ENCODE assay signal across 28 mouse cellular contexts in genomic region chr10:79537271-79537670, GRCm38 (mm10). TPM values are rescaled to one million over a fixed set of nuclear protein-coding genes. Genes with fewer than 3 reads are reported as not detected.
A peak's percentile ranks its signal among the peaks of the same experiment; 100 is the strongest.
DNase-seq lines count a peak whose midpoint lies in the region; ATAC-seq and TF ChIP-seq lines count a peak whose summit lies in the region.
"Had no signal": no experiment of that assay in that cellular context is flagged by ENCODE, and none has a peak within 500 bp of the region (broad histone marks: within the 10 kb centered on the region; RNA-seq: fewer than 3 reads in every experiment).

No protein-coding gene starts in this region.

- 85% methylated on average over 7 of the region's 7 CpGs for WGBS in heart, embryonic 11.5 days (ENCODE audit: insufficient replicate concordance)
- 84% methylated on average over 7 of the region's 7 CpGs for WGBS in liver, postnatal 0 days (ENCODE audit: insufficient replicate concordance)
- WGBS in liver, embryonic 12.5 days (ENCODE audit: insufficient replicate concordance) = 80% methylated on average over 7 of the region's 7 CpGs

- TF ChIP-seq CTCF in liver, postnatal 0 days (IDR thresholded peaks at IDR 0.05; ENCODE audit: low read depth) = no peak

- H3K4me3 ChIP-seq in heart, embryonic 11.5 days (ENCODE audit: low read depth, low read length) = no peak overlapping the region
- H3K4me3 ChIP-seq in liver, postnatal 0 days (ENCODE audit: low read depth, low read length) = no peak overlapping the region
- H3K4me3 ChIP-seq in liver, embryonic 12.5 days = no peak overlapping the region
- H3K4me3 ChIP-seq: embryonic facial prominence, embryonic 15.5 days; limb, embryonic 13.5 days; liver, embryonic 15.5 days; midbrain, embryonic 13.5 days; neural tube, embryonic 12.5 days had no signal

- TF ChIP-seq EP300 in liver, postnatal 0 days (IDR thresholded peaks at IDR 0.05; ENCODE audit: low read depth) = no peak

- no peaks in the 10 kb centered on the region for H3K9me3 ChIP-seq in heart, embryonic 11.5 days (replicated peaks; ENCODE audit: control insufficient read depth, low read length)
- no peaks in the 10 kb centered on the region for H3K9me3 ChIP-seq in liver, postnatal 0 days (ENCODE audit: low read length)
- no peaks in the 10 kb centered on the region for H3K9me3 ChIP-seq in liver, embryonic 12.5 days (replicated peaks)
- H3K9me3 ChIP-seq: embryonic facial prominence, embryonic 15.5 days; G1E; limb, embryonic 13.5 days; liver, embryonic 15.5 days; midbrain, embryonic 13.5 days; neural tube, embryonic 12.5 days had no signal

- H3K4me1 ChIP-seq in heart, embryonic 11.5 days (ENCODE audit: control insufficient read depth, insufficient read depth, low read length) = 0 out of 2 replicates have a peak, but pooled peaks cover 10% of the 10 kb centered on the region
- H3K4me1 ChIP-seq in liver, postnatal 0 days (ENCODE audit: insufficient read depth) = peaks cover 11% of the 10 kb centered on the region
- peaks cover 20% of the 10 kb centered on the region for H3K4me1 ChIP-seq in liver, embryonic 12.5 days

- no peak overlapping the region for H3K4me2 ChIP-seq in heart, embryonic 11.5 days
- no peak overlapping the region for H3K4me2 ChIP-seq in liver, postnatal 0 days (ENCODE audit: low read depth, low read length)
- H3K4me2 ChIP-seq in liver, embryonic 12.5 days = no peak overlapping the region
- H3K4me2 ChIP-seq: embryonic facial prominence, embryonic 15.5 days; limb, embryonic 13.5 days; liver, embryonic 15.5 days; midbrain, embryonic 13.5 days; neural tube, embryonic 12.5 days had no signal

- H3K36me3 ChIP-seq in heart, embryonic 11.5 days (ENCODE audit: control insufficient read depth, insufficient read depth, low read length) = peaks cover 22% of the 10 kb centered on the region
- H3K36me3 ChIP-seq in liver, postnatal 0 days (replicated peaks; ENCODE audit: insufficient read depth, low read length) = peaks cover 8% of the 10 kb centered on the region; the same call in 1 of the 2 replicates
- H3K36me3 ChIP-seq in liver, embryonic 12.5 days = peaks cover 32% of the 10 kb centered on the region
- H3K36me3 ChIP-seq: G1E had no signal

- no peak overlapping the region for H3K9ac ChIP-seq in heart, embryonic 11.5 days (ENCODE audit: low read depth, low read length)
- H3K9ac ChIP-seq in liver, postnatal 0 days (replicated peaks) = no peak overlapping the region
- H3K9ac ChIP-seq in liver, embryonic 12.5 days = no peak overlapping the region
- H3K9ac ChIP-seq: embryonic facial prominence, embryonic 15.5 days; forebrain, postnatal 0 days; limb, embryonic 13.5 days; liver, embryonic 15.5 days; midbrain, embryonic 13.5 days; neural tube, embryonic 12.5 days had no signal

- peak; percentile 89 for DNase-seq in heart, adult 11 months
- DNase-seq in liver, postnatal 0 days = peak; percentile 7
- DNase-seq in thymus, postnatal 4 days = peak; percentile 4
- no peak for DNase-seq in thymus, postnatal 0 days (ENCODE audit: low spot score)
- DNase-seq in cerebellum, adult 9-10 months = no peak
- DNase-seq: adrenal gland, postnatal 10 days; B cell, adult 2 months; cerebellum, adult 2 months; forebrain, postnatal 0 days; gastrocnemius, postnatal 36 days; heart, postnatal 10 days; kidney, adult 11 months; layer of hippocampus, adult 9-11 months; right cerebral cortex, postnatal 25 days; thymus, adult 18-20 months had no signal

- ATAC-seq in heart, embryonic 11.5 days (replicated peaks; ENCODE audit: insufficient number of reproducible peaks, low FRiP score, low TSS enrichment) = no peak
- ATAC-seq in liver, postnatal 0 days = no peak
- no peak for ATAC-seq in liver, embryonic 12.5 days
- ATAC-seq: forebrain, postnatal 0 days; hindbrain, postnatal 0 days; midbrain, embryonic 13.5 days had no signal

- peaks cover 10% of the 10 kb centered on the region for H3K27me3 ChIP-seq in heart, embryonic 11.5 days (ENCODE audit: control insufficient read depth, insufficient read depth, low read length)
- H3K27me3 ChIP-seq in liver, postnatal 0 days (ENCODE audit: insufficient read depth, low read length) = no peaks in the 10 kb centered on the region
- peaks cover 21% of the 10 kb centered on the region for H3K27me3 ChIP-seq in liver, embryonic 12.5 days (replicated peaks)
- H3K27me3 ChIP-seq: embryonic facial prominence, embryonic 15.5 days; limb, embryonic 13.5 days; neural tube, embryonic 12.5 days had no signal

- no peak overlapping the region for H3K27ac ChIP-seq in heart, embryonic 11.5 days (ENCODE audit: low read depth, low read length)
- H3K27ac ChIP-seq in liver, postnatal 0 days (ENCODE audit: low read depth) = no peak overlapping the region
- no peak overlapping the region for H3K27ac ChIP-seq in liver, embryonic 12.5 days
- H3K27ac ChIP-seq: embryonic facial prominence, embryonic 15.5 days; hindbrain, postnatal 0 days; limb, embryonic 13.5 days; liver, embryonic 15.5 days; midbrain, embryonic 13.5 days; neural tube, embryonic 12.5 days had no signal

RNA-seq across cellular contexts. Expression of gene Plpp2, which starts 3.7 kb away (rescaled TPM):
- 14.2 and 15.6 TPM in 2 replicates for polyA plus RNA-seq in heart, embryonic 11.5 days (2014; fragmentation: Nextera tagmentation; extraction: Ambion mirVana)
- polyA plus RNA-seq in liver, postnatal 0 days (2015; fragmentation: Nextera tagmentation; extraction: Ambion mirVana) = 32.7 and 38.8 TPM in 2 replicates
- 18.0 and 19.9 TPM in 2 replicates for polyA plus RNA-seq in liver, embryonic 12.5 days (2016; fragmentation: Nextera tagmentation; extraction: Ambion mirVana)
- 3.3 and 4.2 TPM in 2 replicates for polyA plus RNA-seq in thymus, postnatal 0 days (2015; fragmentation: Nextera tagmentation; extraction: Ambion mirVana)

RNA-seq across cellular contexts. Expression of gene Mier2, which starts 17.7 kb away (rescaled TPM):
- polyA plus RNA-seq in heart, embryonic 11.5 days (2014; fragmentation: Nextera tagmentation; extraction: Ambion mirVana) = 26.5 and 29.3 TPM in 2 replicates
- 8.6 and 9.0 TPM in 2 replicates for polyA plus RNA-seq in liver, postnatal 0 days (2015; fragmentation: Nextera tagmentation; extraction: Ambion mirVana)
- 20.1 and 20.5 TPM in 2 replicates for polyA plus RNA-seq in liver, embryonic 12.5 days (2016; fragmentation: Nextera tagmentation; extraction: Ambion mirVana)
- polyA plus RNA-seq in thymus, postnatal 0 days (2015; fragmentation: Nextera tagmentation; extraction: Ambion mirVana) = 32.4 and 32.7 TPM in 2 replicates

RNA-seq across cellular contexts. Expression of gene Theg, which starts 49.9 kb away (rescaled TPM):
- polyA plus RNA-seq in heart, embryonic 11.5 days (2014; fragmentation: Nextera tagmentation; extraction: Ambion mirVana) = not detected in 2 replicates
- polyA plus RNA-seq in liver, postnatal 0 days (2015; fragmentation: Nextera tagmentation; extraction: Ambion mirVana) = not detected in 2 replicates
- polyA plus RNA-seq in liver, embryonic 12.5 days (2016; fragmentation: Nextera tagmentation; extraction: Ambion mirVana) = not detected in 2 replicates
- not detected in 2 replicates for polyA plus RNA-seq in thymus, postnatal 0 days (2015; fragmentation: Nextera tagmentation; extraction: Ambion mirVana)
- polyA plus RNA-seq: cerebellum, adult 2 months; embryonic facial prominence, embryonic 15.5 days; forebrain, postnatal 0 days; G1E; hindbrain, embryonic 11.5 days; hindbrain, postnatal 0 days; kidney, embryonic 16.5 days; large intestine, adult 2 months; limb, embryonic 13.5 days; liver, embryonic 15.5 days; lung, embryonic 16.5 days; midbrain, embryonic 13.5 days; neural tube, embryonic 12.5 days had no signal

Comparison
In these comparisons a context has a peak if more than half of its experiments do, and no peak if none do; other contexts are left out.
1. DNase-seq: peak in heart, adult 11 months (single experiment), liver, postnatal 0 days (single experiment) and thymus, postnatal 4 days (single experiment); none in thymus, postnatal 0 days (single experiment) and cerebellum, adult 9-10 months (single experiment).